Comparison of ENCODE assay signal across 8 mouse cellular contexts in genomic region chr11:21569456-21570108, GRCm38 (mm10). TPM values are rescaled to one million over a fixed set of nuclear protein-coding genes. Genes with fewer than 3 reads are reported as not detected.
DNase-seq lines count a peak whose midpoint lies in the region; ATAC-seq and TF ChIP-seq lines count a peak whose summit lies in the region.

No protein-coding gene starts in this region.

- no peak for ATAC-seq in forebrain, embryonic 13.5 days
- ATAC-seq in intestine, embryonic 15.5 days = no peak

- no peak for TF ChIP-seq POLR2A in olfactory bulb, adult 2 months (IDR thresholded peaks at IDR 0.05; ENCODE audit: insufficient read depth, low read depth, low read length)

- H3K4me3 ChIP-seq in forebrain, embryonic 13.5 days = peak overlapping the region; percentile 1
- H3K4me3 ChIP-seq in intestine, embryonic 15.5 days (replicated peaks) = no peak overlapping the region
- H3K4me3 ChIP-seq in olfactory bulb, adult 2 months (ENCODE audit: insufficient read depth, low read depth, low read length) = peak overlapping the region; percentile 20

- WGBS in forebrain, embryonic 13.5 days = 25% methylated on average over 3 of the region's 3 CpGs
- 28% methylated on average over 3 of the region's 3 CpGs for WGBS in intestine, embryonic 15.5 days
- 7% methylated on average over 3 of the region's 3 CpGs for WGBS in olfactory bulb, adult 2 months

- H3K27me3 ChIP-seq in forebrain, embryonic 13.5 days = no peaks in the 10 kb centered on the region
- H3K27me3 ChIP-seq in intestine, embryonic 15.5 days (replicated peaks) = no peaks in the 10 kb centered on the region

- DNase-seq in heart, adult 11 months = peak; percentile 95
- DNase-seq in heart, postnatal 25 days (ENCODE audit: low spot score) = no peak
- peak; percentile 18 for DNase-seq in ZHBTc4 (ENCODE audit: low read depth, low spot score)
- peak; percentile 20 for DNase-seq in left cerebral cortex, postnatal 4 days
- DNase-seq in thymus, postnatal 10 days (ENCODE audit: low spot score in 2 of 2) = no peak

- H3K4me2 ChIP-seq in forebrain, embryonic 13.5 days = peak overlapping the region; percentile 45
- peak overlapping the region; percentile 24 for H3K4me2 ChIP-seq in intestine, embryonic 15.5 days (replicated peaks)

- peaks cover 29% of the 10 kb centered on the region for H3K4me1 ChIP-seq in forebrain, embryonic 13.5 days
- peaks cover 11% of the 10 kb centered on the region for H3K4me1 ChIP-seq in intestine, embryonic 15.5 days (replicated peaks)
- H3K4me1 ChIP-seq in olfactory bulb, adult 2 months (ENCODE audit: control insufficient read depth, insufficient read depth, low read length) = peaks cover 5% of the 10 kb centered on the region

- peak overlapping the region; percentile 1; the same call in 1 of the 2 replicates for H3K27ac ChIP-seq in forebrain, embryonic 13.5 days
- H3K27ac ChIP-seq in intestine, embryonic 15.5 days = no peak overlapping the region; the same call in 1 of the 2 replicates
- peak overlapping the region; percentile 83 for H3K27ac ChIP-seq in olfactory bulb, adult 2 months (ENCODE audit: insufficient read depth, low read depth, low read length)

- TF ChIP-seq CTCF in olfactory bulb, adult 2 months (IDR thresholded peaks at IDR 0.05; ENCODE audit: insufficient read depth, low read depth, low read length) = no peak

- no peaks in the 10 kb centered on the region for H3K9me3 ChIP-seq in forebrain, embryonic 13.5 days (replicated peaks)
- no peaks in the 10 kb centered on the region for H3K9me3 ChIP-seq in intestine, embryonic 15.5 days

- H3K36me3 ChIP-seq in forebrain, embryonic 13.5 days (ENCODE audit: poor library complexity, severe bottlenecking) = peaks cover 21% of the 10 kb centered on the region
- no peaks in the 10 kb centered on the region for H3K36me3 ChIP-seq in intestine, embryonic 15.5 days

- intact Hi-C loops in heart, postnatal 25 days (cut with DNase I) = loop anchor here (5.0 kb wide), 2 partner anchors 197 to 1688 kb away; partner anchors contain the start of genes Ugp2 and Xpo1
- intact Hi-C loops in left cerebral cortex, postnatal 4 days (cut with DNase I) = no loop called here

- peak overlapping the region; percentile 34; the same call in 1 of the 2 replicates for H3K9ac ChIP-seq in forebrain, embryonic 13.5 days
- H3K9ac ChIP-seq in intestine, embryonic 15.5 days = no peak overlapping the region

RNA-seq across cellular contexts. Expression of gene Wdpcp, which starts 2.5 kb away (rescaled TPM):
- 1 to 10 TPM; 3.7 to 4.0 TPM for total RNA-seq in heart, postnatal 25 days (2021)
- polyA plus RNA-seq in forebrain, embryonic 13.5 days (2015; fragmentation: Nextera tagmentation; extraction: Ambion mirVana) = 10.9 and 13.8 TPM in 2 replicates
- polyA plus RNA-seq in intestine, embryonic 15.5 days (2015; fragmentation: Nextera tagmentation; extraction: Ambion mirVana) = 6.1 and 7.2 TPM in 2 replicates
- 10 to 100 TPM; 16.6 to 17.3 TPM for total RNA-seq in left cerebral cortex, postnatal 4 days (2021)
- polyA plus RNA-seq in olfactory bulb, adult 2 months (2012; ENCODE audit: insufficient read depth, insufficient read length, low replicate concordance, missing spikeins) = not detected in 2 replicates

RNA-seq across cellular contexts. Expression of gene Mdh1, which starts 2.6 kb away (rescaled TPM):
- 1,000 to 10,000 TPM; 2,362 to 2,650 TPM for total RNA-seq in heart, postnatal 25 days (2021)
- 454 and 496 TPM in 2 replicates for polyA plus RNA-seq in forebrain, embryonic 13.5 days (2015; fragmentation: Nextera tagmentation; extraction: Ambion mirVana)
- polyA plus RNA-seq in intestine, embryonic 15.5 days (2015; fragmentation: Nextera tagmentation; extraction: Ambion mirVana) = 556 and 583 TPM in 2 replicates
- 100 to 1,000 TPM; 318 to 322 TPM for total RNA-seq in left cerebral cortex, postnatal 4 days (2021)
- polyA plus RNA-seq in olfactory bulb, adult 2 months (2012; ENCODE audit: insufficient read depth, insufficient read length, low replicate concordance, missing spikeins) = 193 TPM in 1 of 2 replicates, not detected in the other

Comparison
In these comparisons a context has a peak if more than half of its experiments do, and no peak if none do; other contexts are left out.
1. DNase-seq: peak in heart, adult 11 months (single experiment), ZHBTc4 (single experiment) and left cerebral cortex, postnatal 4 days (single experiment); none in heart, postnatal 25 days (single experiment) and thymus, postnatal 10 days (0 of 2).